Comparison of ENCODE assay signal across 9 mouse cellular contexts in genomic region chr17:75087296-75087941, GRCm38 (mm10).
DNase-seq lines count a peak whose midpoint lies in the region; ATAC-seq and TF ChIP-seq lines count a peak whose summit lies in the region.
"Had no signal": no experiment of that assay in that cellular context is flagged by ENCODE, and none has a peak within 500 bp of the region (broad histone marks: within the 10 kb centered on the region; RNA-seq: fewer than 3 reads in every experiment).

No protein-coding gene starts in this region.

- 24% methylated on average over 10 of the region's 10 CpGs for WGBS in limb, embryonic 12.5 days
- WGBS in limb, embryonic 10.5 days: 38% methylated on average over 10 of the region's 10 CpGs
- 56% methylated on average over 10 of the region's 10 CpGs for WGBS in midbrain, embryonic 16.5 days

- peaks cover 10% of the 10 kb centered on the region; the same call in 1 of the 2 replicates for H3K36me3 ChIP-seq in limb, embryonic 12.5 days
- no peaks in the 10 kb centered on the region; the same call in 1 of the 2 replicates for H3K36me3 ChIP-seq in limb, embryonic 10.5 days
- no peaks in the 10 kb centered on the region for H3K36me3 ChIP-seq in midbrain, embryonic 16.5 days (ENCODE audit: control insufficient read depth, insufficient read depth, low read length)
- H3K36me3 ChIP-seq: liver, embryonic 15.5 days had no signal

- no peak for DNase-seq in limb, embryonic 10.5 days (ENCODE audit: low spot score)
- DNase-seq in brain, embryonic 14.5 days (ENCODE audit: low read depth): peak; percentile 73
- peak; percentile 62 for DNase-seq in heart, adult 8-10 months (ENCODE audit: low spot score)
- peak; percentile 37 to 46 for DNase-seq in layer of hippocampus, adult 2 months (ENCODE audit: low spot score in 2 of 2)

- H3K27ac ChIP-seq in limb, embryonic 12.5 days: peak overlapping the region; percentile 66
- no peak overlapping the region; the same call in 1 of the 2 replicates for H3K27ac ChIP-seq in limb, embryonic 10.5 days
- no peak overlapping the region for H3K27ac ChIP-seq in layer of hippocampus, adult 2 months
- H3K27ac ChIP-seq in midbrain, embryonic 16.5 days (ENCODE audit: low read length): no peak overlapping the region
- H3K27ac ChIP-seq: liver, embryonic 15.5 days had no signal

- H3K4me3 ChIP-seq in limb, embryonic 12.5 days (replicated peaks): no peak overlapping the region
- no peak overlapping the region for H3K4me3 ChIP-seq in limb, embryonic 10.5 days
- no peak overlapping the region for H3K4me3 ChIP-seq in layer of hippocampus, adult 2 months
- H3K4me3 ChIP-seq in midbrain, embryonic 16.5 days (ENCODE audit: low read depth, low read length): no peak overlapping the region
- H3K4me3 ChIP-seq: liver, embryonic 15.5 days had no signal

- H3K9me3 ChIP-seq in limb, embryonic 12.5 days: no peaks in the 10 kb centered on the region
- no peaks in the 10 kb centered on the region for H3K9me3 ChIP-seq in limb, embryonic 10.5 days (replicated peaks)
- H3K9me3 ChIP-seq in midbrain, embryonic 16.5 days (replicated peaks; ENCODE audit: control insufficient read depth, low read length, poor library complexity, severe bottlenecking): no peaks in the 10 kb centered on the region
- H3K9me3 ChIP-seq: liver, embryonic 15.5 days had no signal

- TF ChIP-seq CTCF in brain, embryonic 14.5 days (IDR thresholded peaks at IDR 0.05; ENCODE audit: borderline replicate concordance, extremely low read depth, insufficient read depth, insufficient read length): peak; percentile 61; the same call in 1 of the 2 replicates
- TF ChIP-seq CTCF in layer of hippocampus, adult 2 months (conservative IDR thresholded peaks at IDR 0.05): peak; percentile 93

- H3K27me3 ChIP-seq in limb, embryonic 12.5 days: no peaks in the 10 kb centered on the region
- no peaks in the 10 kb centered on the region for H3K27me3 ChIP-seq in limb, embryonic 10.5 days (ENCODE audit: low read depth, poor library complexity, severe bottlenecking)
- H3K27me3 ChIP-seq in midbrain, embryonic 16.5 days (ENCODE audit: control insufficient read depth, insufficient read depth, low read depth, low read length): no peaks in the 10 kb centered on the region
- H3K27me3 ChIP-seq: liver, embryonic 15.5 days had no signal

- no peak for TF ChIP-seq POLR2A in brain, embryonic 14.5 days (IDR thresholded peaks at IDR 0.05; ENCODE audit: borderline replicate concordance, extremely low read depth, insufficient read depth, insufficient read length, poor library complexity, severe bottlenecking)

- no peak overlapping the region for H3K9ac ChIP-seq in limb, embryonic 12.5 days (replicated peaks)
- H3K9ac ChIP-seq in midbrain, embryonic 16.5 days (ENCODE audit: low read depth, low read length): no peak overlapping the region
- H3K9ac ChIP-seq: liver, embryonic 15.5 days had no signal

- H3K4me1 ChIP-seq in limb, embryonic 12.5 days (replicated peaks): peaks cover 16% of the 10 kb centered on the region
- H3K4me1 ChIP-seq in limb, embryonic 10.5 days: peaks cover 13% of the 10 kb centered on the region
- no peaks in the 10 kb centered on the region for H3K4me1 ChIP-seq in midbrain, embryonic 16.5 days (ENCODE audit: control insufficient read depth, insufficient read depth, low read length)
- H3K4me1 ChIP-seq: liver, embryonic 15.5 days had no signal

- no peak overlapping the region for H3K4me2 ChIP-seq in limb, embryonic 12.5 days
- H3K4me2 ChIP-seq in midbrain, embryonic 16.5 days (ENCODE audit: low read length): no peak overlapping the region
- H3K4me2 ChIP-seq: liver, embryonic 15.5 days had no signal

- peak; percentile 42; the same call in 1 of the 2 replicates for ATAC-seq in limb, embryonic 12.5 days (ENCODE audit: insufficient number of reproducible peaks, insufficient read depth, low FRiP score, low TSS enrichment, low read depth)
- ATAC-seq in midbrain, embryonic 16.5 days: peak; percentile 66; the same call in 1 of the 2 replicates
- ATAC-seq in inflammation-experienced regulatory T-cells, adult 6 months: no peak
- ATAC-seq in erythroid progenitor cell, adult 5-6 weeks (replicated peaks; ENCODE audit: low FRiP score, poor library complexity, severe bottlenecking): no peak

Comparison
In these comparisons a context has a peak if more than half of its experiments do, and no peak if none do; other contexts are left out.
1. ATAC-seq: peak in limb, embryonic 12.5 days (single experiment) and midbrain, embryonic 16.5 days (single experiment); none in inflammation-experienced regulatory T-cells, adult 6 months (single experiment) and erythroid progenitor cell, adult 5-6 weeks (single experiment).